Mouse (Mus musculus): ENCODE measurements around the gene Cdk2ap2. TPM values are rescaled to one million over a fixed set of nuclear protein-coding genes. Genes with fewer than 3 reads are reported as not detected.
A peak's percentile ranks its signal among the peaks of the same experiment; 100 is the strongest.
"Not testable (repeated sequence)": the region's sequence is repeated elsewhere in the genome, so short reads cannot be mapped to it uniquely, and the experiment has no call there.

Cdk2ap2 gene
- total RNA-seq, 2 experiments from 2014 or later = 22.9 to 23.9 TPM

DNA sequence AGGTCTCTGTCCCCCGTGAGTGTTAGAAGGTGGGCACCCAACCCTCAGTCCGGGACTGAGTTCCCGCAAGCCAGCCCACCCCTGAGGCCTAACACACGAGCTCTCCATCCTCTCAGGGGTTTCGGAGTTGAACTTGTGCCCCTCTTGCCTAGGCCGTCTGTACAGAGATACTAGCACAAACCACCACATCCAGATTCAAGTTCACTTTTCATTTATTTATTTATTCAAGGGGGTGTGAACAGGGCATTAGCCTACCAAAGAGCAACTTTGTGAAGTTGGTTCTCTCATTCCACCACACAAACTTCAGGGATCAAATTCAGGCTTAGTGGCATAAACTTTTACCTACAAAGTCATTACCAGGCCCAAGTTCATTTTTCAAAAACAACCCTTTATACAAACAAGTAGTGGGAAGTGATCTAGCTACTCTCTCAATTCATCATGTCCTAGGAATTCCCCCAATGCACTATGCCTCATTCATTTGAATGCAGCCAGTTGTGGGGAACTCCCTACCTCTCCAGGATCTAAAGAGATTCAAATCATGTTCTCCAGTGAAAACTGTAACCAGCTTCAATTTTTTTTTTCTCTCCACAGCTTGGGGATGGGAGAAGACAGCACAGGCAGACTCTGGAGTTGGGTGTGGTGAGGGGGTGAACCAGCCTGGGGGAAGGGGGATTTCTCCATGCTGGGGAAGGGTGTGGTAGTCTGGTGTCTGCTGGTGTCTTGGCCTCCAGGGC lies 38.4 kb downstream of the Cdk2ap2 start:
- DNase-seq (ENCODE audit: low spot score in 2 of 2) = not testable (repeated sequence)

- not testable (repeated sequence) for DNase-seq (ENCODE audit: low spot score in 2 of 2)
Measured at GRCm38 (mm10) chr19:4135963-4136345, 39.0 kb downstream of the Cdk2ap2 start.

- no peak for DNase-seq (ENCODE audit: low spot score in 2 of 2)
Measured at GRCm38 (mm10) chr19:4136463-4136862, 39.5 kb downstream of the Cdk2ap2 start.

GRCm38 (mm10) chr19:4137913-4138312 lies 40.9 kb downstream of the Cdk2ap2 start:
- no peak for DNase-seq (ENCODE audit: low spot score in 2 of 2)

DNA sequence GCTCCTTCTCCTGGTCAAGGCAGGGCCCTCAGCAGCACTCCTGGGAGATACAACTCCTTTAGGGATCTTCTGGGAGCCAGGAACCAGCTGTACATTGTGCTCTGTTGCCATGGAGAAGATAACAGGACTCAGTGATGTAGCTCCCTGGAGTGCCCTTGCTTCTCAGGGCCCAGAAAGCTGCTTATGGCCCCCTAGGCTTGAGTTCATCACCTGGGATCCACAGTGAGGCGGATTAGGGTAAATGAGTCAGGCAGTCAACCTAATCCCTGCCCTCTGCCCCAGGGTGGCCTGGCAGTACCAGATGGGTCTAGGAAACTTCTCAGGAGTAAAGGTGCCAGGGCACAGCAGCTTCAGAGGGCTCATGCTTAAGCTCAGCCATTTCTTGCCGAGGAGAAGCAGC lies 42.5 kb downstream of the Cdk2ap2 start, which contains the start of gene Gpr152:
TSS of gene Gpr152 (plus strand) at position 342 of the 400 bp plus-strand sequence.
- peak in 1 of 2 experiments; percentile 7 for DNase-seq (ENCODE audit: low spot score in 2 of 2)

DNA sequence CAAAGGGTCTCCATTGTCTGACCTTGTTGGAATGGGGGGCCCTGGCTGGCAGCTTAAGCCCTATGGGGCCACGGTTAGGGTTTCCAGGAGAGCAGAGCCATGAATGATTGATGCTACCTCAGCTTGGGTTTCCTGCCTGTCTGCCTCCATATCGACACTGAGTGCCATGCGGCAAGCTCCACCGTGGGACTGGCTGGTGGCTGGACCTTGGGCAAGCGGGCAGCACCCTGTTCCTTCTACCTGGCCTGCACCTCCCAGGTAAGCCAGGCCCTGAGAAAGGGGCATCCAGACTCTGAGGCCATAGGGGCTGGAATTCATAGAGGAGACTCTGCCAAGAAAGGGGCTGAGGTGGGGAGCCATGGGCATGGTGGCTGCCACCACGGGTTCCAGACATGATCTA lies 43.2 kb downstream of the Cdk2ap2 start:
- DNase-seq (ENCODE audit: low spot score in 2 of 2) = no peak

- peak in 1 of 2 experiments; percentile 12 for DNase-seq (ENCODE audit: low spot score in 2 of 2)
Measured at GRCm38 (mm10) chr19:4142416-4143173, 45.6 kb downstream of the Cdk2ap2 start.

DNA sequence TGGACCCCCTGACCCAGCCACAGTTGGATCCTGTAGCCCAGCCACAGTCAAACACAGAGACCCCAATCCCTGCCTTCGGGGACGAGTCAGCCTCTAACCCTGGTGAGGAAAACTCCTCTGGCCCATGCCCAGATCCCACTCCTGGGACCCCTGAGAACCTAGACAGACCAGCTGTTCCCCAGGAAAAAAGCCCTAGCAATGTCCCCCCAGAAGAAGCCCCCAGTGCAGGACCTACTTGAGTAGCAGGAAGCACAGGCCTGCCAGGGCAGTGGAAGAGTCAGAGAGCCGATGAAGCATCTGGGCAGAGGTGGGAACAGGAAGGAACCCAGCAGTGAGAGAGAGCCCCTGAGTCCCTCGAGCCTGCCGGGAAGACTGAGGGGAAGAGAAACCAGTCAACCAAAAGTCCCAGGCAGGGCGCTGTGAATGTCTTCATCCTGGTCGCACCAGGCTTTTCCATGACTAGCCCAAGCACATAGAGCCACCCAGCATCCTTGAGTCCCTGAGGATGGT lies 46.8 kb downstream of the Cdk2ap2 start, which contains the start of gene Cabp4:
TSS of gene Cabp4 (minus strand) at position 275 of the 510 bp plus-strand sequence.
- peak in 1 of 2 experiments; percentile 9 for DNase-seq (ENCODE audit: low spot score in 2 of 2)

- DNase-seq (ENCODE audit: low spot score in 2 of 2) = peak in 1 of 2 experiments; percentile 7
Measured at GRCm38 (mm10) chr19:4144550-4145498, 47.8 kb downstream of the Cdk2ap2 start.

- DNase-seq (ENCODE audit: low spot score in 2 of 2) = no peak
Measured at GRCm38 (mm10) chr19:4145936-4146335, 49.0 kb downstream of the Cdk2ap2 start.

GRCm38 (mm10) chr19:4146366-4147021 lies 49.5 kb downstream of the Cdk2ap2 start:
- no peak for DNase-seq (ENCODE audit: low spot score in 2 of 2)

GRCm38 (mm10) chr19:4147022-4147405 lies 50.0 kb downstream of the Cdk2ap2 start:
- no peak for DNase-seq (ENCODE audit: low spot score in 2 of 2)

- no peak for DNase-seq (ENCODE audit: low spot score in 2 of 2)
Measured at GRCm38 (mm10) chr19:4147782-4148490, 51.0 kb downstream of the Cdk2ap2 start.

- peak; percentile 97 to 99 for DNase-seq (ENCODE audit: low spot score in 2 of 2)
Measured at GRCm38 (mm10) chr19:4148491-4148806, 51.5 kb downstream of the Cdk2ap2 start, which contains the start of gene Coro1b. Coro1b (plus strand) TSS chr19:4148619.

Other genes starting within 250 kb of the Cdk2ap2 start
- gene Chka, start 245.4 kb upstream of the Cdk2ap2 start, total RNA-seq (2021) = 10 to 100 TPM; 13.6 to 14.9 TPM
- 10 to 100 TPM; 25.9 to 34.5 TPM for gene Tcirg1, start 190.0 kb upstream of the Cdk2ap2 start, total RNA-seq (2021)
- gene Ndufs8, start 184.4 kb upstream of the Cdk2ap2 start, total RNA-seq (2021) = 100 to 1,000 TPM; 182 to 186 TPM
- 1 to 10 TPM; 6.7 to 7.1 TPM for gene Aldh3b1, start 167.4 kb upstream of the Cdk2ap2 start, total RNA-seq (2021)
- 10 to 100 TPM; 25.8 to 26.8 TPM for gene Unc93b1, start 162.0 kb upstream of the Cdk2ap2 start, total RNA-seq (2021)
- gene Aldh3b3, start 138.5 kb upstream of the Cdk2ap2 start, total RNA-seq (2021) = under 1 TPM; 0.08 to 0.12 TPM
- gene Aldh3b2, start 124.9 kb upstream of the Cdk2ap2 start, total RNA-seq (2021) = 1 to 10 TPM in 1 of 2 experiments, under 1 TPM in 1; 0.88 to 1.7 TPM
- 1 to 10 TPM; 7.0 to 7.6 TPM for gene Acy3, start 110.6 kb upstream of the Cdk2ap2 start, total RNA-seq (2021)
- gene Tbx10, start 104.4 kb upstream of the Cdk2ap2 start, total RNA-seq (2021) = not detected
- gene Nudt8, start 96.6 kb upstream of the Cdk2ap2 start, total RNA-seq (2021) = 10 to 100 TPM; 18.5 to 19.0 TPM
- gene Gm49405, start 96.6 kb upstream of the Cdk2ap2 start, total RNA-seq (2021) = under 1 TPM; 0.49 to 0.74 TPM
- gene Doc2g, start 93.9 kb upstream of the Cdk2ap2 start, total RNA-seq (2021) = 1 to 10 TPM; 1.1 to 2.4 TPM
- gene Ndufv1, start 84.4 kb upstream of the Cdk2ap2 start, total RNA-seq (2021) = 100 to 1,000 TPM; 314 to 350 TPM
- 100 to 1,000 TPM; 205 to 221 TPM for gene Gstp1, start 59.2 kb upstream of the Cdk2ap2 start, total RNA-seq (2021)
- gene Gstp2, start 51.2 kb upstream of the Cdk2ap2 start, total RNA-seq (2021) = 10 to 100 TPM; 40.2 to 49.5 TPM
- 1 to 10 TPM in 1 of 2 experiments, not detected in 1; 1.1 TPM for gene Gstp3, start 37.6 kb upstream of the Cdk2ap2 start, total RNA-seq (2021)
- gene Cabp2, start 15.6 kb upstream of the Cdk2ap2 start, total RNA-seq (2021) = not detected
- gene Pitpnm1, start 2.8 kb downstream of the Cdk2ap2 start, total RNA-seq (2021) = 1 to 10 TPM; 6.1 to 7.3 TPM
- 10 to 100 TPM; 49.9 to 61.1 TPM for gene Aip, start 28.7 kb downstream of the Cdk2ap2 start, total RNA-seq (2021)
- gene Gpr152, start 42.6 kb downstream of the Cdk2ap2 start, total RNA-seq (2021) = not detected
- gene Cabp4, start 46.9 kb downstream of the Cdk2ap2 start, total RNA-seq (2021) = not detected
- 10 to 100 TPM; 73.6 to 74.5 TPM for gene Coro1b, start 51.4 kb downstream of the Cdk2ap2 start, total RNA-seq (2021)
- 1 to 10 TPM; 1.9 to 2.2 TPM for gene Ptprcap, start 56.4 kb downstream of the Cdk2ap2 start, total RNA-seq (2021)
- 10 to 100 TPM; 34.7 to 38.0 TPM for gene Rps6kb2, start 66.2 kb downstream of the Cdk2ap2 start, total RNA-seq (2021)
- gene Carns1, start 78.3 kb downstream of the Cdk2ap2 start, total RNA-seq (2021) = 10 to 100 TPM; 65.5 to 69.4 TPM
- 1 to 10 TPM; 5.1 to 5.2 TPM for gene Tbc1d10c, start 94.1 kb downstream of the Cdk2ap2 start, total RNA-seq (2021)
- 100 to 1,000 TPM; 432 to 472 TPM for gene Ppp1ca, start 94.9 kb downstream of the Cdk2ap2 start, total RNA-seq (2021)
- 1 to 10 TPM; 7.3 to 8.3 TPM for gene Rad9a, start 104.5 kb downstream of the Cdk2ap2 start, total RNA-seq (2021)
- 1 to 10 TPM; 1.6 to 2.7 TPM for gene Clcf1, start 117.1 kb downstream of the Cdk2ap2 start, total RNA-seq (2021)
- gene AC109138.7, start 117.2 kb downstream of the Cdk2ap2 start, total RNA-seq (2021) = not detected
- 10 to 100 TPM; 31.4 to 34.3 TPM for gene Pold4, start 134.7 kb downstream of the Cdk2ap2 start, total RNA-seq (2021)
- 1 to 10 TPM; 4.4 to 5.2 TPM for gene Ssh3, start 172.0 kb downstream of the Cdk2ap2 start, total RNA-seq (2021)
- gene Ankrd13d, start 186.0 kb downstream of the Cdk2ap2 start, total RNA-seq (2021) = 1 to 10 TPM; 2.2 to 2.6 TPM
- gene Grk2, start 209.0 kb downstream of the Cdk2ap2 start, total RNA-seq (2021) = 10 to 100 TPM; 42.9 to 43.8 TPM